Mouse (Mus musculus): ENCODE data around the gene Cask. TPM values are rescaled to one million over a fixed set of nuclear protein-coding genes. Genes with fewer than 3 reads are reported as not detected.
A peak's percentile ranks its signal among the peaks of the same experiment; 100 is the strongest.

Gene Cask
- total and polyA plus RNA-seq, 2 experiments from 2014 or later: 79.5 to 146 TPM

- Histone ChIP-seq H3K4me3 (ENCODE audit: low read depth, low read length) (no peak overlapping the region), H3K36me3 (ENCODE audit: insufficient read depth, low read length) (no peaks in the 10 kb centered on the region), H3K9me3 (ENCODE audit: low read length) (no peaks in the 10 kb centered on the region), H3K9ac (replicated peaks; ENCODE audit: low read length, poor library complexity, severe bottlenecking) (no peak overlapping the region), H3K27me3 (ENCODE audit: insufficient read depth, low read length) (no peaks in the 10 kb centered on the region), H3K27ac (ENCODE audit: low read depth, low read length) (no peak overlapping the region), H3K4me1 (ENCODE audit: insufficient read depth, low read length) (no peaks in the 10 kb centered on the region), H3K4me2 (ENCODE audit: low read depth, low read length, poor library complexity, severe bottlenecking) (no peak overlapping the region)
- ATAC-seq (ENCODE audit: low FRiP score): no peak
- no peak for TF ChIP-seq CTCF (IDR thresholded peaks at IDR 0.05)
- DNase-seq (ENCODE audit: low spot score): no peak
- WGBS: 69% methylated on average over 3 of the region's 3 CpGs
Measured at GRCm38 (mm10) chrX:13658616-13659140, 192.5 kb downstream of the Cask start.

DNA sequence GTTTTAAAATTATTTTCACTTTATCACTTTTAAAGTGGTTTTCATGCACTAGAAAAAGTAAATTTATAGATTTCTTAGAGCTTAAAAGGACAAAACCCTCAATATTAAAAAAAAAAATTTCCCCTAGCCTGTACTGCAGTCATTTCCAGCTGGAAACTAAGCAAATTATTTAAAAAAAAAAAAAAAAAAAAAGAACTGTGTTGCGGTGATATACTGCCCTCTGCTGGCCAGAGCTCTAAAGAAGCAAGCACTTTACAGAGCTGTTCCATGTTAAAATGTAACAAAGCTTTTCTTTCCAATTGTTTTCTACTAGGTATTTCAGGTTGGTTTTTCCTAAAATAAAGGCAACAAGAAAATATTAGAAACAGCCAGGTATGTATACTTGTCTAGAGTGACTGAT is 194.4 kb downstream of the Cask start:
- Histone ChIP-seq H3K36me3 (ENCODE audit: insufficient read depth, low read length) (no peaks in the 10 kb centered on the region), H3K9ac (replicated peaks; ENCODE audit: low read length, poor library complexity, severe bottlenecking) (no peak overlapping the region), H3K27me3 (ENCODE audit: insufficient read depth, low read length) (no peaks in the 10 kb centered on the region), H3K4me3 (ENCODE audit: low read depth, low read length) (no peak overlapping the region), H3K4me1 (ENCODE audit: insufficient read depth, low read length) (no peaks in the 10 kb centered on the region), H3K4me2 (ENCODE audit: low read depth, low read length, poor library complexity, severe bottlenecking) (no peak overlapping the region), H3K9me3 (ENCODE audit: low read length) (no peaks in the 10 kb centered on the region), H3K27ac (ENCODE audit: low read depth, low read length) (no peak overlapping the region)
- ATAC-seq (ENCODE audit: low FRiP score): no peak
- DNase-seq (ENCODE audit: low spot score): peak; percentile 47
- 5% methylated on average over 1 of the region's 1 CpGs for WGBS
- TF ChIP-seq CTCF (IDR thresholded peaks at IDR 0.05): peak; percentile 69

- no peaks in the 10 kb centered on the region for H3K27me3 ChIP-seq (ENCODE audit: insufficient read depth, low read length)
- no peak for TF ChIP-seq CTCF (IDR thresholded peaks at IDR 0.05)
- DNase-seq (ENCODE audit: low spot score) (no peak), ATAC-seq (ENCODE audit: low FRiP score) (no peak)
- WGBS: 78% methylated on average over 6 of the region's 6 CpGs
- no peak overlapping the region for H3K9ac ChIP-seq (replicated peaks; ENCODE audit: low read length, poor library complexity, severe bottlenecking)
- H3K4me1 ChIP-seq (ENCODE audit: insufficient read depth, low read length): no peaks in the 10 kb centered on the region
- no peak overlapping the region for H3K4me3 ChIP-seq (ENCODE audit: low read depth, low read length)
- H3K9me3 ChIP-seq (ENCODE audit: low read length): no peaks in the 10 kb centered on the region
- no peak overlapping the region for H3K4me2 ChIP-seq (ENCODE audit: low read depth, low read length, poor library complexity, severe bottlenecking)
- no peaks in the 10 kb centered on the region for H3K36me3 ChIP-seq (ENCODE audit: insufficient read depth, low read length)
- H3K27ac ChIP-seq (ENCODE audit: low read depth, low read length): no peak overlapping the region
Measured at GRCm38 (mm10) chrX:13655906-13656305, 195.3 kb downstream of the Cask start.

GRCm38 (mm10) chrX:13655005-13655421 is 196.2 kb downstream of the Cask start:
- 82% methylated on average over 3 of the region's 3 CpGs for WGBS
- TF ChIP-seq CTCF (IDR thresholded peaks at IDR 0.05): no peak
- Histone ChIP-seq H3K9ac (replicated peaks; ENCODE audit: low read length, poor library complexity, severe bottlenecking) (no peak overlapping the region), H3K27me3 (ENCODE audit: insufficient read depth, low read length) (no peaks in the 10 kb centered on the region), H3K4me2 (ENCODE audit: low read depth, low read length, poor library complexity, severe bottlenecking) (no peak overlapping the region), H3K9me3 (ENCODE audit: low read length) (no peaks in the 10 kb centered on the region), H3K4me3 (ENCODE audit: low read depth, low read length) (no peak overlapping the region), H3K27ac (ENCODE audit: low read depth, low read length) (no peak overlapping the region), H3K4me1 (ENCODE audit: insufficient read depth, low read length) (no peaks in the 10 kb centered on the region), H3K36me3 (ENCODE audit: insufficient read depth, low read length) (no peaks in the 10 kb centered on the region)
- DNase-seq (ENCODE audit: low spot score): no peak
- no peak for ATAC-seq (ENCODE audit: low FRiP score)

GRCm38 (mm10) chrX:13652291-13652690 is 198.9 kb downstream of the Cask start:
- H3K27me3 ChIP-seq (ENCODE audit: insufficient read depth, low read length): no peaks in the 10 kb centered on the region
- ATAC-seq (ENCODE audit: low FRiP score): no peak

GRCm38 (mm10) chrX:13651889-13652288 is 199.3 kb downstream of the Cask start:
- H3K4me3 ChIP-seq (ENCODE audit: low read depth, low read length): no peak overlapping the region
- DNase-seq (ENCODE audit: low spot score): no peak
- ATAC-seq (ENCODE audit: low FRiP score): no peak
- H3K9me3 ChIP-seq (ENCODE audit: low read length): no peaks in the 10 kb centered on the region
- no peak overlapping the region for H3K9ac ChIP-seq (replicated peaks; ENCODE audit: low read length, poor library complexity, severe bottlenecking)
- no peaks in the 10 kb centered on the region for H3K4me1 ChIP-seq (ENCODE audit: insufficient read depth, low read length)
- WGBS: 80% methylated on average over 2 of the region's 2 CpGs
- H3K36me3 ChIP-seq (ENCODE audit: insufficient read depth, low read length): no peaks in the 10 kb centered on the region
- no peak for TF ChIP-seq CTCF (IDR thresholded peaks at IDR 0.05)
- no peak overlapping the region for H3K27ac ChIP-seq (ENCODE audit: low read depth, low read length)
- no peaks in the 10 kb centered on the region for H3K27me3 ChIP-seq (ENCODE audit: insufficient read depth, low read length)
- no peak overlapping the region for H3K4me2 ChIP-seq (ENCODE audit: low read depth, low read length, poor library complexity, severe bottlenecking)

More at GRCm38 (mm10) chrX:13652291-13652690, 198.9 kb downstream of the Cask start:
- Histone ChIP-seq H3K9me3 (ENCODE audit: low read length) (no peaks in the 10 kb centered on the region), H3K9ac (replicated peaks; ENCODE audit: low read length, poor library complexity, severe bottlenecking) (no peak overlapping the region), H3K36me3 (ENCODE audit: insufficient read depth, low read length) (no peaks in the 10 kb centered on the region), H3K4me2 (ENCODE audit: low read depth, low read length, poor library complexity, severe bottlenecking) (no peak overlapping the region), H3K4me1 (ENCODE audit: insufficient read depth, low read length) (no peaks in the 10 kb centered on the region), H3K4me3 (ENCODE audit: low read depth, low read length) (no peak overlapping the region), H3K27ac (ENCODE audit: low read depth, low read length) (no peak overlapping the region)
- no peak for TF ChIP-seq CTCF (IDR thresholded peaks at IDR 0.05)
- no peak for DNase-seq (ENCODE audit: low spot score)
- 96% methylated on average over 1 of the region's 1 CpGs for WGBS

Measured in midbrain, postnatal 0 days (tissue).